Mouse (Mus musculus) layer of hippocampus, adult 2 months (tissue): ENCODE results near the gene Iqsec2. TPM values are rescaled to one million over a fixed set of nuclear protein-coding genes. Genes with fewer than 3 reads are reported as not detected.

ENCODE experiments used
- DNase-seq, 2 experiments: peaks; one replicate each; pipeline ENCODE4 v3.0.0; 2022; ENCODE audit warnings: low spot score in 2 of 2
- H3K27ac ChIP-seq: fragments of 200-600 bp; 2 replicates; pipeline ENCODE4 v1.8.1; 2022
- H3K4me3 ChIP-seq: fragments of 200-600 bp; 2 replicates; pipeline ENCODE4 v1.8.1; 2022; ENCODE audit warnings: mild to moderate bottlenecking
- CTCF ChIP-seq: fragments of 200-600 bp; conservative IDR thresholded peaks from 2 replicates; pipeline ENCODE4 v1.8.1; 2022; ENCODE audit warnings: antibody characterized with exemption, mild to moderate bottlenecking, moderate library complexity
- total RNA-seq, 2 experiments: library from RNA; stranded (reverse); gene quantifications; 2 replicates each; pipeline ENCODE4 v1.2.3; 2021

Iqsec2 gene
- total RNA-seq, 2 experiments from 2014 or later = 177 to 179 TPM

DNA sequence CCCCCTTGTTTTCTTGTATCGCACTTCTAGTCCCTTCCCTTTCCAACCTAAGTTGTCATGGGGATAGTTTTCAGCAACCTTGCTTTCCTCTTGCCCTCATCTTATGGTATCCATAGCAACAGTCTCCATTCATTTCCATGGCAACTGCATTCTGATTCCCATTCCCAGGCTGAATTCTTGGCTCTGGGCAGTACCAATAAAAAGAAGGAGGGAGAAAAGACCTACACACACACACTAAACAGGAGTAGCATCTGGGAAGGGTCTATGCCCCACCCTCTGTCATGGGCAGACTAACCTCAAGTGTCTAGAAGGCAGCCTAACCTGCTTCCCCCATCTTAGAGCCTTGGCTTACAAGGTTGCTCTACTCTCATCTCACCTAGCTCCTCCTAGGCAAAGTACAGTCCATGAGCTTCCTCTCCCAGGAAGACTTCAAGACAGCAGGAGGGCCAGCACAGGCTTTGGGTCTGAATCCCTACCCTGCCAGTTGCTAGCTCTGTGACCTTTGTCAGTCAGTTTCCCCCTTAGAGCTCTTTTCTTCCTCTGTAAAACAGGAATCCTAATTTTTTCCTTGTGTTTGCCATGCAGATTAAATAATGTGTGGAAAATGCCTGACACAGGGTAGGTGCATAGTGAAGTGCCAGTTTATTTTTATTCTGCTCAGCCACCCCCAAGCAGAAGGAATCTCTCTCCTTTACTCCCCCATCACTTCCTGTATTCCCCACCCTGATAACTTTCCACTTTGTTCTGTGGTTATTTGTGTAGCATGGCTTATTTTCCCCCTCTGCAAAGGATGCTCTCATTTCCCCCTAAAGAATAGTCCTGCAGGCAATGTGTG lies 54.0 kb downstream of the Iqsec2 start:
- no peak for DNase-seq
- Histone ChIP-seq H3K27ac (peak overlapping the region; percentile 23; the same call in 1 of the 2 replicates), H3K4me3 (no peak overlapping the region)
- no peak for TF ChIP-seq CTCF

DNA sequence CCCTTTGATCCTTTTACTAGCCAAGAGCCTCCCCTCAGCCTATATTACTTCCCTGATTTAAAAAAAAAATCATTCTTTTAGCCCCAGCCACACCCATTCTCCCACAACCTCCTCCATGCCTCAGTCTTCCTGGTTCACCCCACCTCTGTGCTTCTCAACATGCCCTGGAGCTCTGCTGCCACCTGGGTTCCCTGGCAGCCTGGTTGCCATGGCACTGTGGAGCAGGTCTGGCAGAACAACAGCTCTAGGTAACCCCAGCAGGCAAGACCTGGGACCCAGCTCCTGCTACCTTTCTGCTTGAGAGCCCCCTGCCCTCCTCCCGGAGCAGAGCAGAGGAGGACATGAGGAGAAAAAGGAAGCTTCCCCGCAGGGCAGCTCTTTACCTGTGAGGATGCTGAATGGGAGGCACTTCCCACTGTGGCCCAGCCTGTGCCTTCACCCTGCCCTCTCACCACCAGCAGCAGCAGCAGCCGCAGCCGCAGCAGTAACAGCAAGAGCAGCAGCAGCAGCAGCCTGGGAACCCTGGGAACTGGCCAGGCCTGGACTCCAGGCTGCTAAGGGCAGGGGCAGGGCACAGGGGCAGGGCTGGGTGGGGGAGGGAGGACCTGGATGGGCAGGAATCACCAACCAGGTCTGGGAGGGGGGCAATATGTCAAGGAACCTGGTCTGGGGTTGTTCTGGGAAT lies 57.8 kb downstream of the Iqsec2 start:
- H3K27ac ChIP-seq = peak overlapping the region; percentile 36; the same call in 1 of the 2 replicates

GRCm38 (mm10) chrX:152202422-152203103 lies 58.5 kb downstream of the Iqsec2 start:
- TF ChIP-seq CTCF = no peak
- Histone ChIP-seq H3K27ac (no peak overlapping the region), H3K4me3 (no peak overlapping the region)
- DNase-seq = no peak

More for the DNA sequence above, 57.8 kb downstream of the Iqsec2 start:
- no peak overlapping the region for H3K4me3 ChIP-seq
- no peak for DNase-seq
- no peak for TF ChIP-seq CTCF

DNA sequence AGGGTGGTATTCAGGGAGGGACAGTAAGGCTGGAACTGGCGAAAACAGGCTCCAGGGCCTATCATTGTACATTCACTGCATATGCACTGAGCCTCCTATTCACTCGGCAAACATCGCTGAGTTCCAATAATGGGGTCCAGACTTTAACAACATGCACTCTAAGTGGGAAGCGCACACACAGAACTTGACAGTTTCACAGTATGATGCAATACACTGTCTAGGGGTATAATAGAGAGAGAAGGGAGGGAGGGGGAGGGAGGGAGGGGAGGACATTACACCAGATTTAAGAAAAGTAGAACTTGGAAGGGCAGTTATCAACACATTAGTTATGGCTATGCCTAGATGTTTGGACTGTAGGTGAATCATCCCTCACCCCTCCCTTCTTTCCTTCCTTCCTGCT lies 59.2 kb downstream of the Iqsec2 start:
- Histone ChIP-seq H3K27ac (no peak overlapping the region), H3K4me3 (no peak overlapping the region)
- DNase-seq = no peak
- no peak for TF ChIP-seq CTCF

GRCm38 (mm10) chrX:152205486-152205885 lies 61.4 kb downstream of the Iqsec2 start:
- H3K4me3 ChIP-seq = no peak overlapping the region
- H3K27ac ChIP-seq = no peak overlapping the region
- no peak for DNase-seq
- no peak for TF ChIP-seq CTCF

GRCm38 (mm10) chrX:152214703-152215102 lies 70.6 kb downstream of the Iqsec2 start:
- no peak overlapping the region for H3K27ac ChIP-seq
- H3K4me3 ChIP-seq = no peak overlapping the region
- DNase-seq = no peak
- no peak for TF ChIP-seq CTCF

- DNase-seq = no peak
Measured at GRCm38 (mm10) chrX:152218529-152218928, 74.5 kb downstream of the Iqsec2 start.

DNA sequence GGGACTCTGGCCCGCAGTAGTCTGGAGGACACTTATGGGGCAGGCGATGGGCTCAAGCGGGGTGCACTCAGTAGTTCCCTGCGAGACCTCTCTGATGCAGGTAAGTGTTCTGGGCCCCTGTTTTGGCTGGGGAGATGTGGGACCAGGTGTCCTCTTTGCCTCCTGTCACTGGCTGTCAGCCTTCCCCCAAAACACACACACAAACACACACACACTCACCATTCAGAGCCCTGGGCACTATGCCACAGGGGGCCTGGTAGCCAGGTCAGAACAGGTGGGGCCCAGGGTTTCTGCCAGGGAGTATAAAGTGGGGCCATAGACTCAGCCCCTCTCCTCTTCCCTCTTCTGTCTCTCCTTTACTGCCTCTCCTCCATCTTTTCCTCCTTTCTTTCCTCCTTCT lies 77.7 kb downstream of the Iqsec2 start:
- no peak for TF ChIP-seq CTCF
- DNase-seq = no peak
- Histone ChIP-seq H3K4me3 (no peak overlapping the region), H3K27ac (no peak overlapping the region)

More at GRCm38 (mm10) chrX:152218529-152218928, 74.5 kb downstream of the Iqsec2 start:
- Histone ChIP-seq H3K27ac (no peak overlapping the region), H3K4me3 (no peak overlapping the region)
- TF ChIP-seq CTCF = no peak

GRCm38 (mm10) chrX:152222226-152222625 lies 78.2 kb downstream of the Iqsec2 start:
- Histone ChIP-seq H3K4me3 (no peak overlapping the region), H3K27ac (no peak overlapping the region)
- DNase-seq = no peak
- TF ChIP-seq CTCF = no peak

GRCm38 (mm10) chrX:152223313-152223712 lies 79.2 kb downstream of the Iqsec2 start:
- no peak for DNase-seq
- TF ChIP-seq CTCF = no peak
- Histone ChIP-seq H3K27ac (no peak overlapping the region), H3K4me3 (no peak overlapping the region)

DNA sequence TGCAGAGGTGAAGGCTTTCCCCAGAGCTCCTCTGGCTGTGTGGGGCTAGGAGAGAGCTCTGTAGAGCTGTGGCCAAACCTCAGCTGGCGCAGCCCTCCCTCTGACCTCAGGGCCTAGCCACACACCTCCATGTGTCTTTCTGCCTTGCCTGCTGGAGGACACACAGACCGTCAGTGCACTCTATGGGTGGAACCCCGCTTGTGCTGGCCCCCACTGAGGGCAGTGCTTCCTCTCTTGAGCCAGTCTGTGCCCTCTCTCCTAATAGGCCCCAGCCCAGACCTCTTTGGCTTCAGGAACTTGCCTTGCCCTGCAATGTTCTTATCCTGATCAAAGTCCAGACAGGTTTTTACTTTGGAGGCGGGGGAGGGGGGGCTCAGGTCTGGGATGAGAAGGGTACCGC lies 80.2 kb downstream of the Iqsec2 start:
- no peak for DNase-seq
- Histone ChIP-seq H3K4me3 (no peak overlapping the region), H3K27ac (no peak overlapping the region)
- no peak for TF ChIP-seq CTCF

GRCm38 (mm10) chrX:152232781-152233763 lies 89.0 kb downstream of the Iqsec2 start, which contains the start of gene Kdm5c:
Kdm5c (plus strand) TSS chrX:152233020.
- Histone ChIP-seq H3K4me3 (peak within 1 kb of the TSS; percentile 78), H3K27ac (peak within 1 kb of the TSS; percentile 97)
- DNase-seq = peak; percentile 85 to 98
- no peak for TF ChIP-seq CTCF
